Mouse (Mus musculus): Measurements from ENCODE around the gene Brat1. TPM values are rescaled to one million over a fixed set of nuclear protein-coding genes. Genes with fewer than 3 reads are reported as not detected.

Brat1 gene
- polyA plus RNA-seq, 1 experiment from 2014 or later = 7.5 TPM

GRCm38 (mm10) chr5:140723822-140724221 lies 19.0 kb downstream of the Brat1 start, which contains the start of gene Amz1:
TSS of gene Amz1 (plus strand) at chr5:140724127.
- Histone ChIP-seq H3K27ac (ENCODE audit: low read depth, low read length) (no peak within 1 kb of the TSS), H3K27me3 (replicated peaks; ENCODE audit: control insufficient read depth, insufficient read depth, low read length) (no peaks in the 10 kb centered on the region), H3K4me1 (replicated peaks; ENCODE audit: control insufficient read depth, insufficient read depth, low read length) (no peaks in the 10 kb centered on the region), H3K4me2 (replicated peaks; ENCODE audit: low read depth) (no peak within 1 kb of the TSS), H3K9ac (ENCODE audit: low read depth, low read length) (no peak within 1 kb of the TSS), H3K4me3 (ENCODE audit: low read depth, low read length) (no peak within 1 kb of the TSS), H3K36me3 (ENCODE audit: control insufficient read depth, insufficient read depth) (peaks cover 9% of the 10 kb centered on the region), H3K9me3 (ENCODE audit: control insufficient read depth) (no peaks in the 10 kb centered on the region)
- no peak for ATAC-seq
- WGBS = 81% methylated on average over 13 of the region's 13 CpGs
- no peak for TF ChIP-seq CTCF (IDR thresholded peaks at IDR 0.05; ENCODE audit: low read depth)

DNA sequence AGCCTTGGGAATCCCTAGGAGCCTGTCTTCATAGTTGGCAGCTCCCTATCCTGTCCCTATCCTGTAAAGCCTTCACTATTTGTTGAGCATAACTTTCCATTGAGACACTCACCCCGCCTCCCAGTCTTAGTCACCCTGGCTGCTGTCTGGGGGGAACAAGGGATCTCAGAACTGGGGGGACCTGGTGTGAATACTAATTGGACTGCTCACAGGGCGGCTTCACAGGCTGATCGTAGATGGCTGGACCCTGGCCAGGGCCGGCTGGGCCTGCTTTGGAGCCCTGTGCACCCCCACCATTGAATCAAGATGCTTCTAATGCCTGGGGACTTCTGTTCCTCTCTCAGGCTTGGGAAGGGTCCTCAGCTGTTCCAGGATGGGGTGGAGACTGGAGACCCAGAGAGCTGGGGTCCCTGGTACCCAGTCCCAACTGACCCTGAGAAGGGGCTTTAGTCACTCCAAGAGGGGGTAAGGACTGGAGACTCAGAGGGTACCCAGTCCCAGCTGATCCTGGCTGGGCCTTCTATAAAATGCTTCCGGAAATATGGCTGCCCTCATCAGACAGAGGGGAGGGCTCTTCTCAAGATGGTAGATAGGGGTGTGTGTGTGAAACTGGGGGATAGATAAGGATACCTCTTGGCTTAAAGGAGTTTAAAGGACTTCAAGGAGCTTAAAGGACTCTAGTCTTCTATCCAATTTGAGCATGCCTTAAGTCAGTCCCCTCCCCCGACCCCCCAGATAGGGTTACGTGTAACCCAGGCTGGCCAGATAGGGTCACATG lies 21.4 kb downstream of the Brat1 start:
- H3K27ac ChIP-seq (ENCODE audit: low read depth, low read length) = no peak overlapping the region
- no peaks in the 10 kb centered on the region for H3K36me3 ChIP-seq (ENCODE audit: control insufficient read depth, insufficient read depth)
- H3K27me3 ChIP-seq (replicated peaks; ENCODE audit: control insufficient read depth, insufficient read depth, low read length) = no peaks in the 10 kb centered on the region
- H3K4me3 ChIP-seq (ENCODE audit: low read depth, low read length) = no peak overlapping the region
- no peaks in the 10 kb centered on the region for H3K9me3 ChIP-seq (ENCODE audit: control insufficient read depth)
- H3K9ac ChIP-seq (ENCODE audit: low read depth, low read length) = no peak overlapping the region
- TF ChIP-seq CTCF (IDR thresholded peaks at IDR 0.05; ENCODE audit: low read depth) = no peak
- H3K4me1 ChIP-seq (replicated peaks; ENCODE audit: control insufficient read depth, insufficient read depth, low read length) = no peaks in the 10 kb centered on the region
- WGBS = 86% methylated on average over 7 of the region's 7 CpGs
- no peak overlapping the region for H3K4me2 ChIP-seq (replicated peaks; ENCODE audit: low read depth)
- no peak for ATAC-seq

- 78% methylated on average over 17 of the region's 17 CpGs for WGBS
- Histone ChIP-seq H3K4me3 (ENCODE audit: low read depth, low read length) (no peak overlapping the region), H3K9me3 (ENCODE audit: control insufficient read depth) (no peaks in the 10 kb centered on the region), H3K36me3 (ENCODE audit: control insufficient read depth, insufficient read depth) (no peaks in the 10 kb centered on the region), H3K4me1 (replicated peaks; ENCODE audit: control insufficient read depth, insufficient read depth, low read length) (no peaks in the 10 kb centered on the region), H3K4me2 (replicated peaks; ENCODE audit: low read depth) (no peak overlapping the region), H3K27ac (ENCODE audit: low read depth, low read length) (no peak overlapping the region), H3K9ac (ENCODE audit: low read depth, low read length) (no peak overlapping the region), H3K27me3 (replicated peaks; ENCODE audit: control insufficient read depth, insufficient read depth, low read length) (no peaks in the 10 kb centered on the region)
- ATAC-seq = no peak
- TF ChIP-seq CTCF (IDR thresholded peaks at IDR 0.05; ENCODE audit: low read depth) = no peak
Measured at GRCm38 (mm10) chr5:140726946-140727740, 22.3 kb downstream of the Brat1 start.

- no peak for TF ChIP-seq CTCF (IDR thresholded peaks at IDR 0.05; ENCODE audit: low read depth)
Measured at GRCm38 (mm10) chr5:140731040-140731797, 26.4 kb downstream of the Brat1 start.

DNA sequence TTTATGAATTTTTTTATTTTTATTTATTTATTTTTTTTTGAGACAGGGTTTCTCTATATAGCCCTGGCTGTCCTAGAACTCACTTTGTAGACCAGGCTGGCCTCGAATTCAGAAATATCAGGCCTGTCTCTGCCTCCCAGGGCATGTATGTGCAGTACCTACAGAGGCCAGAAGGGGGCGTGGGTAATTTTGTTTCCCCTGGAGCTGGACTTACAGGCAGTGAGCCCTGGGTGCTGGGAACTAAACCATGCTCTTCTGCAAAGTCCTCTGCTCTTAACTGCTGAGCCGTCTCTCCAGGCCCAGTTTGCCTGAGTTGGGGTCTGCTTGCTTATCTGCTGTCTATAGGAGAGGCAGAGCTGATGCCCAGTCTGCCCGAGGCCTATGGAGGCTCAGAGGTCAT lies 27.4 kb downstream of the Brat1 start:
- TF ChIP-seq CTCF (IDR thresholded peaks at IDR 0.05; ENCODE audit: low read depth) = peak; percentile 61
- Histone ChIP-seq H3K9me3 (ENCODE audit: control insufficient read depth) (no peaks in the 10 kb centered on the region), H3K9ac (ENCODE audit: low read depth, low read length) (no peak overlapping the region), H3K27ac (ENCODE audit: low read depth, low read length) (no peak overlapping the region), H3K4me2 (replicated peaks; ENCODE audit: low read depth) (no peak overlapping the region), H3K4me1 (replicated peaks; ENCODE audit: control insufficient read depth, insufficient read depth, low read length) (no peaks in the 10 kb centered on the region), H3K27me3 (replicated peaks; ENCODE audit: control insufficient read depth, insufficient read depth, low read length) (peaks cover 12% of the 10 kb centered on the region), H3K36me3 (ENCODE audit: control insufficient read depth, insufficient read depth) (no peaks in the 10 kb centered on the region), H3K4me3 (ENCODE audit: low read depth, low read length) (no peak overlapping the region)
- no peak for ATAC-seq
- 70% methylated on average over 4 of the region's 4 CpGs for WGBS

More at GRCm38 (mm10) chr5:140731040-140731797, 26.4 kb downstream of the Brat1 start:
- Histone ChIP-seq H3K4me1 (replicated peaks; ENCODE audit: control insufficient read depth, insufficient read depth, low read length) (no peaks in the 10 kb centered on the region), H3K9me3 (ENCODE audit: control insufficient read depth) (no peaks in the 10 kb centered on the region), H3K4me3 (ENCODE audit: low read depth, low read length) (no peak overlapping the region), H3K27ac (ENCODE audit: low read depth, low read length) (no peak overlapping the region), H3K4me2 (replicated peaks; ENCODE audit: low read depth) (no peak overlapping the region), H3K27me3 (replicated peaks; ENCODE audit: control insufficient read depth, insufficient read depth, low read length) (peaks cover 9% of the 10 kb centered on the region), H3K36me3 (ENCODE audit: control insufficient read depth, insufficient read depth) (no peaks in the 10 kb centered on the region), H3K9ac (ENCODE audit: low read depth, low read length) (no peak overlapping the region)
- no peak for ATAC-seq
- 85% methylated on average over 11 of the region's 11 CpGs for WGBS

- H3K27me3 ChIP-seq (replicated peaks; ENCODE audit: control insufficient read depth, insufficient read depth, low read length) = peaks cover 13% of the 10 kb centered on the region
- H3K9me3 ChIP-seq (ENCODE audit: control insufficient read depth) = no peaks in the 10 kb centered on the region
- 71% methylated on average over 3 of the region's 3 CpGs for WGBS
- H3K36me3 ChIP-seq (ENCODE audit: control insufficient read depth, insufficient read depth) = no peaks in the 10 kb centered on the region
- H3K9ac ChIP-seq (ENCODE audit: low read depth, low read length) = no peak overlapping the region
- no peak for ATAC-seq
- no peaks in the 10 kb centered on the region for H3K4me1 ChIP-seq (replicated peaks; ENCODE audit: control insufficient read depth, insufficient read depth, low read length)
- no peak overlapping the region for H3K4me3 ChIP-seq (ENCODE audit: low read depth, low read length)
- no peak for TF ChIP-seq CTCF (IDR thresholded peaks at IDR 0.05; ENCODE audit: low read depth)
- no peak overlapping the region for H3K27ac ChIP-seq (ENCODE audit: low read depth, low read length)
- H3K4me2 ChIP-seq (replicated peaks; ENCODE audit: low read depth) = no peak overlapping the region
Measured at GRCm38 (mm10) chr5:140733336-140733735, 28.5 kb downstream of the Brat1 start.
